Mouse (Mus musculus) ES-Bruce4 (cell line): ENCODE measurements around the gene Rab11fip3. TPM values are rescaled to one million over a fixed set of nuclear protein-coding genes. Genes with fewer than 3 reads are reported as not detected.
"Not testable (repeated sequence)": the region's sequence is repeated elsewhere in the genome, so short reads cannot be mapped to it uniquely, and the experiment has no call there.

Source experiments
- H3K27ac ChIP-seq: 2 replicates; pipeline ENCODE4 v1.5.1; 2012; ENCODE audit warnings: low read length, inconsistent platforms; ENCODE audit not compliant: insufficient read depth
- H3K27me3 ChIP-seq: 2 replicates; pipeline ENCODE4 v1.6.1; 2012; ENCODE audit warnings: mild to moderate bottlenecking, low read length, inconsistent platforms; ENCODE audit not compliant: control insufficient read depth, poor library complexity, insufficient read depth, severe bottlenecking
- H3K36me3 ChIP-seq: 2 replicates; pipeline ENCODE4 v1.6.1; 2012; ENCODE audit warnings: inconsistent platforms, mild to moderate bottlenecking, low read length, moderate library complexity; ENCODE audit not compliant: control insufficient read depth, poor library complexity, insufficient read depth, severe bottlenecking
- H3K4me1 ChIP-seq: one replicate; pipeline ENCODE4 v1.8.1; 2011; ENCODE audit warnings: low read length; ENCODE audit not compliant: control insufficient read depth, insufficient read depth
- H3K4me3 ChIP-seq: 2 replicates; pipeline ENCODE4 v1.5.1; 2011; ENCODE audit warnings: low read depth, mild to moderate bottlenecking, low read length
- H3K9ac ChIP-seq: 2 replicates; pipeline ENCODE4 v1.6.1; 2012; ENCODE audit warnings: low read depth, mild to moderate bottlenecking, inconsistent platforms; ENCODE audit not compliant: poor library complexity, severe bottlenecking
- H3K9me3 ChIP-seq: replicated peaks from 2 replicates; pipeline ENCODE4 v1.6.1; 2012; ENCODE audit warnings: mild to moderate bottlenecking, low read length, inconsistent platforms; ENCODE audit not compliant: control insufficient read depth, poor library complexity, insufficient read depth, severe bottlenecking
- CTCF ChIP-seq: IDR thresholded peaks from one replicate; pipeline ENCODE4 v1.8.1; 2011; ENCODE audit warnings: low read depth, low read length
- EP300 ChIP-seq: IDR thresholded peaks from 2 replicates; pipeline ENCODE4 v1.6.1; 2011; ENCODE audit warnings: low read depth, low read length; ENCODE audit not compliant: insufficient read depth
- POLR2A ChIP-seq: IDR thresholded peaks from one replicate; pipeline ENCODE4 v1.8.1; 2011; ENCODE audit warnings: low read length; ENCODE audit not compliant: insufficient read depth
- polyA plus RNA-seq: library from polyadenylated mRNA; stranded (reverse); fragments of >200 nt; gene quantifications from 2 replicates; pipeline ENCODE4 v1.2.4, GENCODE M21; 2011; ENCODE audit warnings: low read depth; ENCODE audit not compliant: missing spikeins, insufficient read depth, insufficient read length

Gene Rab11fip3
- polyA plus RNA-seq, result 27.5 and 27.6 TPM in 2 replicates

DNA sequence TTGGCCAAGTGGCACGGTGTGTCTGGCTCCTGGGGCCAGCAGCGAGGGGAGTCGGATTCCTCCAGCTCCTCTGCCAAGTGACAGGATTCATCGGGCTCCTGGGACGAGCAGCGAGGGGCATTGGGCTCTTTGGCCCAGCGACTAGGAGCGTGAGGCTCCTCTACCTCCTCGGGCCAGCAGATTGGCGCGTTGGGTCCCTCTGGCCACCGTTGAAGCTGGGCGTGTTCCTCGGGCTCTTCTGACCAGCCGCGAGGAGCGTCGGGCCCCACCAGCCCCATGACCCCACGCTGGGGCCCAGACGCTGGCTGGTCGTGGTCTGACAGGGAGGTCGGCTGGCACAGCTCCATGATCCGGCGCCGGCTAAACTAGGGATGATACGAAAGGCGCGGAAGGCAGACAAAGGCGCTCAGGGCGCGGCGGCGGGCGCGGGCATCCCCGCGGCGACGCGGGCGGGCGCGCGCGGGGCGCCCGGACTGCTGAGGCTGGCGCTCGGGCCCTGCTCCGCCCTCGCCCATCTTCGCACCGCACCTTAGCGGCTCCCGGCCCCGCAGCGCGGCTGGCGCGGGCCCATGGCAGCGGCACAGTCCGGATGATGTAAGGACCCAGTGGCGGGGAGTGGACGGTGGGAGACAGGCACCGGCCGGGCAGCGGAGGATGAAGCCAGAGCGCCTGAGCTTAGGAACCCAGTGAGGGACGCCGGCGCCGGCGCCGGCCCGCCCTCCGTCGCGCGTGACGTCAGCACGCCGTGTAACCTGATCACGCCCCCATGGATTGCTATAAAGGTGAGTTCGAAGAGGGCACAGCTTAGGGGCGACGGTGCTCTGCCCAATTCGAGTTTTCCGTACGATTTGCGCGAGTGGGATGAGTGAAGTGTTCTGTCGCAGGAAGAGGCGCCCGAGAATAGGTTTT, at the start of gene Rab11fip3:
Gene Rab11fip3, minus strand, starts transcription at position 725 of the 909 bp plus-strand sequence.
- Histone ChIP-seq H3K36me3 (peaks cover 4% of the 10 kb centered on the region; the same call in 1 of the 2 replicates), H3K27me3 (no peaks in the 10 kb centered on the region), H3K27ac (no peak within 1 kb of the TSS), H3K9ac (peak within 1 kb of the TSS; percentile 65), H3K4me3 (peak within 1 kb of the TSS; percentile 73), H3K4me1 (no peaks in the 10 kb centered on the region), H3K9me3 (no peaks in the 10 kb centered on the region)
- TF ChIP-seq EP300 (no peak), POLR2A (peak; percentile 97)

DNA sequence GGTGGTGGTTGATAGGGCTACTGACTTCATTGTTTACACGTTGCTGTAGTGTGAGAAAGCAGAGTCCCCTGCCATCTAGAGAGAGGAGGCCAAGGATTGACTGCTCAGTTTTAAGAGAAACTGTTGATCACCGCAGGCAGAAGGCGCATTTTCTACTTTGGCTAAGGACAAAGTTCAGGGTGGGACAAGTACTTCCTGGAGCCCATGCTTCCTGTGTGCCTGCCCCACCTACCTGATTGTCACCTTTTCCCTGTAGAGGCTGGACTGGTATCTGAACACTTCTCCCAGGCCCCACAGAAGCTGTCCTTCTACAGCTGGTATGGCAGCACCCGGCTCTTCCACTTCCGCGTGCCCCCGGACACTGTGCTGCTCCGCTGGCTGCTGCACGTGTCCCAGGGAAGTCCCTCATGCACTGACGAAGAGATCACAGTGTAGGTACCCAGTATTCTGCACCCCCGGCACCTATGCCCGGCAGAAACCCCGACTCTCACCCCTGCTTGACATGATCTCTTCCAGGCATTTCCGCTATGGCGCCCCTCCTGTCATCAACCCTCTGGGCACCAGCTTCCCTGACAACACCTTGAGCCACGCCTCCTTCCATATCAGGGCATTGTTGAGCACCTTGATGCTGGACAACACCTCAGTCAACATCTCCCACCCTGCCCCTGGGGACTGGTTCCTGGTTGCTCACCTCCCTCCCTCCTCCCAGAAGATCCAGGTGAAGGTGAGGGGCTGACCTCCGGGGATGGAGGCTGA, 47.3 kb upstream of the Rab11fip3 start:
- H3K9me3 ChIP-seq, result no peaks in the 10 kb centered on the region
- H3K4me1 ChIP-seq, result peaks cover 8% of the 10 kb centered on the region
- TF ChIP-seq CTCF (no peak), EP300 (no peak), POLR2A (no peak)
- H3K36me3 ChIP-seq, result no peaks in the 10 kb centered on the region
- H3K4me3 ChIP-seq, result no peak overlapping the region
- H3K9ac ChIP-seq, result no peak overlapping the region
- no peak overlapping the region for H3K27ac ChIP-seq
- no peaks in the 10 kb centered on the region for H3K27me3 ChIP-seq

GRCm38 (mm10) chr17:26115956-26116487, 46.7 kb upstream of the Rab11fip3 start:
- peaks cover 8% of the 10 kb centered on the region for H3K4me1 ChIP-seq
- H3K27me3 ChIP-seq, result no peaks in the 10 kb centered on the region
- no peak overlapping the region for H3K27ac ChIP-seq
- no peaks in the 10 kb centered on the region for H3K9me3 ChIP-seq
- no peak overlapping the region for H3K4me3 ChIP-seq
- H3K36me3 ChIP-seq, result no peaks in the 10 kb centered on the region
- no peak overlapping the region for H3K9ac ChIP-seq
- TF ChIP-seq EP300, result no peak
- TF ChIP-seq CTCF, result no peak
- TF ChIP-seq POLR2A, result no peak

DNA sequence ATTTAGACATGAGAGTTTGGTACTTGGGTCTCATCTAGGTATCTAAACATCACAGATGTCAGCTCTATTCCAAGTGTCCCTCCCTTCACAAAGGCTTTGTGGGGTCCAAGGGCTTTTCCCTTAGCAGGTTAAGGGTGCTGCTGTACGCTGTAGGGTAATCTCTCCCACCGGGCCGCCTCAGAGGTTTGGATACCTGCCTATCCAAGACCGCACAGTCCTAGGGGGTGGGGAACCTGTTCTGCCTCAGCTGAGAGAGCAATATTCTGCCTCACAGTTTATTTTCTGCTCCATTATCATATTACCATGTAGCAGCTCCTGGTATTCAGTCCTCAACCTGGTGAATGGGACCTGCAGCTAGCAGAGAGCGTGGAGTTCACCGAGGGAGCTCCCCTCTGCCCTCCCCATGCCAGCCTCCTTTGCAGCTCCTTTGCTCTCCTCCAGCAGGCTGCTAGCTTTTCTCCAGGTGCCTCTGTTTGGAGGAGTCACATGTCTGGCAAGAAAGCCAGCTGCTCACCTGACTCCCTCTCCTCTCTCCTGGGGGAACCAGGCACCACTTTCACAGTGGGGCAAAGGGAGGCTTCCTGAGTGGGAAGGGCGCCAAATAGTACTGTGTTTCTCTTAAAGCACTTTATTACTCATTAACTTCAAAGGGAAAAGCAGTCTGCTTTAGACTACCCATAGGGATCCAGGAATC, 46.0 kb upstream of the Rab11fip3 start:
- Histone ChIP-seq H3K36me3 (no peaks in the 10 kb centered on the region), H3K4me1 (peaks cover 8% of the 10 kb centered on the region), H3K9ac (no peak overlapping the region), H3K27ac (no peak overlapping the region), H3K4me3 (no peak overlapping the region), H3K9me3 (no peaks in the 10 kb centered on the region), H3K27me3 (no peaks in the 10 kb centered on the region)
- TF ChIP-seq CTCF (no peak), POLR2A (no peak), EP300 (no peak)

GRCm38 (mm10) chr17:26114461-26114860, 45.1 kb upstream of the Rab11fip3 start:
- not testable (repeated sequence) for H3K36me3 ChIP-seq, H3K27ac ChIP-seq, H3K9ac ChIP-seq, H3K9me3 ChIP-seq, H3K4me3 ChIP-seq, H3K4me1 ChIP-seq, H3K27me3 ChIP-seq
